ENCODE assay signal across 8 mouse cellular contexts in the genomic region with DNA sequence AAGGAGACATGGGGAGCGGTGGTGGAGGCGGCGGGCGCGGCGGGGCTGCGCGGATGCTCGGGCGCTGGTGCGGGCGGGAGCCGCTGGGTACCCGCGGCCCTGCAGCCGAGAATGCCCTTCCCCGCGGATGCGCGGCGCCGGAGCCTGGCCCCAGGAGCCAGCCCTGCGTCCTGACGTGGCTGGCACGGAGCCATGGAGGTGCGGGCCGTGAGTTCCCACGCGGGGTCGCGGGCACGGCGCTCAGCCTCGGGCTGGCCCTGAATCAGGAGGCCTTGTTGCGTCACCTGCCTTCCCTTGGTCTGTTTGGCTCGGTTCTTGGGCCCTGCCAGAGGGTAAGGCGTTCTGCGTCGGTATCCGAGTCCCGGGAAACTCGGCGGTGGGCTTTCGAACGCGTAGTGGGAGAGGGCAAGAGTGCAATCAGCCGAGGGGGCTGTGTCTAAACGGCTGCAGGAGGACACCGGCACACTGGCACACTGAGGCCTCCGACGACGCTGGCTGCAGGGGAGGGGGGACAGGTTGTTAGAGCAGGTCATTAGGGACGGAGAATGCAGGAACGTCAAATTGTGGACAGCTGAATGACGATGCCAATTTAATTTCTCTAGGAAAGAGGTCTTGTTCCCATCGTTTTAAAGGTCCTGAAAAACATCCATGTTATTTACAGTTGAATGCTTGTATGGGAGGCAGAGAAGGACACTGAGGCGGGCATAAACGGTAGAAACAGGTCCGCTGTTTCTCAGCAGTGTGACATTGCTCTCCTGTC. TPM values are rescaled to one million over a fixed set of nuclear protein-coding genes. Genes with fewer than 3 reads are reported as not detected.
A peak's percentile ranks its signal among the peaks of the same experiment; 100 is the strongest.
DNase-seq lines count a peak whose midpoint lies in the region; ATAC-seq and TF ChIP-seq lines count a peak whose summit lies in the region.

No protein-coding gene starts in this region.

- H3K4me1 ChIP-seq in intestine, embryonic 16.5 days (ENCODE audit: control insufficient read depth, insufficient read depth, low read length), result peaks cover 12% of the 10 kb centered on the region
- peaks cover 7% of the 10 kb centered on the region for H3K4me1 ChIP-seq in liver, embryonic 16.5 days (ENCODE audit: control insufficient read depth, low read depth, low read length)
- peaks cover 15% of the 10 kb centered on the region; the same call in 1 of the 2 replicates for H3K4me1 ChIP-seq in neural tube, embryonic 14.5 days (ENCODE audit: control insufficient read depth, insufficient read depth, low read length)

- POLR2A ChIA-PET in Patski (lab: Charles Lee), result interaction anchor here (0.7 kb wide), 1 partner anchor 13 kb away, joined by 3 read pairs; no protein-coding TSS in a partner anchor

- no peaks in the 10 kb centered on the region for H3K9me3 ChIP-seq in intestine, embryonic 16.5 days (ENCODE audit: control insufficient read depth, low read length)
- H3K9me3 ChIP-seq in liver, embryonic 16.5 days (replicated peaks; ENCODE audit: control insufficient read depth, low read length), result no peaks in the 10 kb centered on the region
- no peaks in the 10 kb centered on the region for H3K9me3 ChIP-seq in neural tube, embryonic 14.5 days (ENCODE audit: control insufficient read depth, low read length)

- peak overlapping the region; percentile 96 for H3K4me2 ChIP-seq in intestine, embryonic 16.5 days (ENCODE audit: low read depth, low read length)
- H3K4me2 ChIP-seq in liver, embryonic 16.5 days (ENCODE audit: low read depth, low read length), result peak overlapping the region; percentile 82
- peak overlapping the region; percentile 81 for H3K4me2 ChIP-seq in neural tube, embryonic 14.5 days (ENCODE audit: low read depth, low read length)

- no peak overlapping the region for H3K27ac ChIP-seq in intestine, embryonic 16.5 days (ENCODE audit: low read length)
- H3K27ac ChIP-seq in liver, embryonic 16.5 days (ENCODE audit: low read length), result no peak overlapping the region
- peak overlapping the region; percentile 95 for H3K27ac ChIP-seq in neural tube, embryonic 14.5 days (ENCODE audit: low read depth, low read length)

- CTCF ChIA-PET in Patski (lab: Charles Lee), result interaction anchor here (0.9 to 7.3 kb wide), 4 partner anchors 15 to 143 kb away, joined by 3 to 63 read pairs (median 12); no protein-coding TSS in a partner anchor

- peaks cover 32% of the 10 kb centered on the region for H3K27me3 ChIP-seq in Patski
- H3K27me3 ChIP-seq in intestine, embryonic 16.5 days (replicated peaks; ENCODE audit: control insufficient read depth, insufficient read depth, low read length), result no peaks in the 10 kb centered on the region
- H3K27me3 ChIP-seq in liver, embryonic 16.5 days (ENCODE audit: control insufficient read depth, insufficient read depth, low read depth, low read length), result peaks cover 3% of the 10 kb centered on the region; the same call in 1 of the 2 replicates
- H3K27me3 ChIP-seq in neural tube, embryonic 14.5 days (ENCODE audit: control insufficient read depth, insufficient read depth, low read length), result peaks cover 4% of the 10 kb centered on the region; the same call in 1 of the 2 replicates

- peak overlapping the region; percentile 93 for H3K4me3 ChIP-seq in intestine, embryonic 16.5 days (ENCODE audit: low read length)
- H3K4me3 ChIP-seq in liver, embryonic 16.5 days (ENCODE audit: low read depth, low read length), result peak overlapping the region; percentile 72
- H3K4me3 ChIP-seq in neural tube, embryonic 14.5 days (ENCODE audit: low read depth, low read length), result peak overlapping the region; percentile 92

- no peaks in the 10 kb centered on the region for H3K36me3 ChIP-seq in intestine, embryonic 16.5 days (ENCODE audit: control insufficient read depth, insufficient read depth, low read length)
- H3K36me3 ChIP-seq in liver, embryonic 16.5 days (ENCODE audit: control insufficient read depth, insufficient read depth), result no peaks in the 10 kb centered on the region
- H3K36me3 ChIP-seq in neural tube, embryonic 14.5 days (ENCODE audit: control insufficient read depth, insufficient read depth, low read length), result no peaks in the 10 kb centered on the region

- in situ Hi-C loops in Patski (cut with MboI; ENCODE audit: low pct_unique_long_range_greater_than_20kb), result no loop called here

- ATAC-seq in CD4-positive, CD25-positive, alpha-beta regulatory T cell, adult 4 months, result peak; percentile 19
- ATAC-seq in Patski, result peak; percentile 45
- peak; percentile 43 for ATAC-seq in granulocyte monocyte progenitor cell, adult 5-6 weeks (replicated peaks; ENCODE audit: poor library complexity, severe bottlenecking)
- ATAC-seq in intestine, embryonic 16.5 days, result peak; percentile 83
- peak; percentile 39 for ATAC-seq in liver, embryonic 16.5 days (ENCODE audit: low read depth)
- ATAC-seq in neural tube, embryonic 14.5 days (ENCODE audit: low read depth), result peak; percentile 67

- H3K9ac ChIP-seq in intestine, embryonic 16.5 days (ENCODE audit: low read depth, low read length), result peak overlapping the region; percentile 86
- peak overlapping the region; percentile 60 for H3K9ac ChIP-seq in liver, embryonic 16.5 days (ENCODE audit: low read depth, low read length)
- peak overlapping the region; percentile 96 for H3K9ac ChIP-seq in neural tube, embryonic 14.5 days (replicated peaks; ENCODE audit: low read depth, low read length)

- no peak for DNase-seq in Patski (ENCODE audit: low read depth, low spot score)
- peak; percentile 84 to 85 for DNase-seq in cerebellum, postnatal 25 days
- no peak for DNase-seq in layer of hippocampus, postnatal 10 days (ENCODE audit: low spot score in 2 of 2)

- no peak for TF ChIP-seq CTCF in Patski (IDR thresholded peaks at IDR 0.05)

- WGBS in intestine, embryonic 16.5 days, result 2% methylated on average over 54 of the region's 59 CpGs
- 2% methylated on average over 56 of the region's 59 CpGs for WGBS in liver, embryonic 16.5 days (ENCODE audit: insufficient replicate concordance)
- WGBS in neural tube, embryonic 14.5 days, result 2% methylated on average over 48 of the region's 59 CpGs

RNA-seq across cellular contexts. Expression of a gene that starts 0.6 kb away (rescaled TPM):
- polyA plus RNA-seq in CD4-positive, CD25-positive, alpha-beta regulatory T cell, adult 4 months (2017; shearing (Covaris generic)), result 10 to 100 TPM; 62.1 to 94.4 TPM
- polyA plus RNA-seq in Patski (2021), result 39.0 TPM
- 33.2 and 35.2 TPM in 2 replicates for total RNA-seq in granulocyte monocyte progenitor cell, adult 5-6 weeks (2014; fragmentation: Nextera tagmentation)
- total RNA-seq in granulocyte monocyte progenitor cell, adult 5-6 weeks (2017), result 21.1 and 30.4 TPM in 2 replicates
- 8.6 and 10.2 TPM in 2 replicates for polyA plus RNA-seq in intestine, embryonic 16.5 days (2015; fragmentation: Nextera tagmentation; extraction: Ambion mirVana)
- 6.0 and 6.9 TPM in 2 replicates for polyA plus RNA-seq in liver, embryonic 16.5 days (2015; fragmentation: Nextera tagmentation; extraction: Ambion mirVana)
- polyA plus RNA-seq in neural tube, embryonic 14.5 days (2014; fragmentation: Nextera tagmentation; extraction: Ambion mirVana), result 32.0 and 32.7 TPM in 2 replicates
- 10 to 100 TPM; 82.7 to 85.8 TPM for total RNA-seq in layer of hippocampus, postnatal 10 days (2021)

RNA-seq across cellular contexts. Expression of a gene that starts 49.0 kb away (rescaled TPM):
- 1 to 10 TPM; 1.5 to 2.7 TPM for polyA plus RNA-seq in CD4-positive, CD25-positive, alpha-beta regulatory T cell, adult 4 months (2017; shearing (Covaris generic))
- 1.5 TPM for polyA plus RNA-seq in Patski (2021)
- 0.77 TPM in 1 of 2 replicates, not detected in the other for total RNA-seq in granulocyte monocyte progenitor cell, adult 5-6 weeks (2014; fragmentation: Nextera tagmentation)
- total RNA-seq in granulocyte monocyte progenitor cell, adult 5-6 weeks (2017), result 0.39 and 0.72 TPM in 2 replicates
- 1.5 and 1.7 TPM in 2 replicates for polyA plus RNA-seq in intestine, embryonic 16.5 days (2015; fragmentation: Nextera tagmentation; extraction: Ambion mirVana)
- polyA plus RNA-seq in liver, embryonic 16.5 days (2015; fragmentation: Nextera tagmentation; extraction: Ambion mirVana), result 0.15 and 0.26 TPM in 2 replicates
- 24.5 and 29.9 TPM in 2 replicates for polyA plus RNA-seq in neural tube, embryonic 14.5 days (2014; fragmentation: Nextera tagmentation; extraction: Ambion mirVana)
- 10 to 100 TPM; 26.3 to 26.4 TPM for total RNA-seq in layer of hippocampus, postnatal 10 days (2021)

RNA-seq across cellular contexts. Expression of a gene that starts 58.0 kb away (rescaled TPM):
- polyA plus RNA-seq in CD4-positive, CD25-positive, alpha-beta regulatory T cell, adult 4 months (2017; shearing (Covaris generic)), result 10 to 100 TPM; 11.2 to 18.6 TPM
- polyA plus RNA-seq in Patski (2021), result 147 TPM
- total RNA-seq in granulocyte monocyte progenitor cell, adult 5-6 weeks (2014; fragmentation: Nextera tagmentation), result 95.1 and 123 TPM in 2 replicates
- total RNA-seq in granulocyte monocyte progenitor cell, adult 5-6 weeks (2017), result 110 and 118 TPM in 2 replicates
- 8.2 and 11.5 TPM in 2 replicates for polyA plus RNA-seq in intestine, embryonic 16.5 days (2015; fragmentation: Nextera tagmentation; extraction: Ambion mirVana)
- 2.3 and 3.3 TPM in 2 replicates for polyA plus RNA-seq in liver, embryonic 16.5 days (2015; fragmentation: Nextera tagmentation; extraction: Ambion mirVana)
- polyA plus RNA-seq in neural tube, embryonic 14.5 days (2014; fragmentation: Nextera tagmentation; extraction: Ambion mirVana), result 19.6 and 22.2 TPM in 2 replicates
- 10 to 100 TPM; 78.9 to 80.0 TPM for total RNA-seq in layer of hippocampus, postnatal 10 days (2021)

Comparison
In these comparisons a context has a peak if more than half of its experiments do, and no peak if none do; other contexts are left out.
1. ATAC-seq: peak in every context shown above with its lines; median percentile 83 in intestine, embryonic 16.5 days; 67 in neural tube, embryonic 14.5 days; 45 in Patski; 43 in granulocyte monocyte progenitor cell, adult 5-6 weeks; 39 in liver, embryonic 16.5 days; 19 in CD4-positive, CD25-positive, alpha-beta regulatory T cell, adult 4 months.
2. DNase-seq: peak in cerebellum, postnatal 25 days (2 of 2); none in Patski (single experiment) and layer of hippocampus, postnatal 10 days (0 of 2).
3. Peak in every context shown above with its lines, with median percentiles within 50 percentile points of each other: H3K4me2 ChIP-seq, H3K4me3 ChIP-seq and H3K9ac ChIP-seq.